Mouse (Mus musculus) liver, embryonic 11.5 days (tissue): ENCODE results near the gene Slc25a28. TPM values are rescaled to one million over a fixed set of nuclear protein-coding genes. Genes with fewer than 3 reads are reported as not detected.

Source experiments
- ATAC-seq: fragments of 200-750 bp; cut with Nextera tagmentation; replicated peaks from 2 replicates; pipeline ENCODE4 v1.8.0; 2017; ENCODE audit warnings: moderate number of reproducible peaks, mild to moderate bottlenecking, moderate TSS enrichment, moderate library complexity; ENCODE audit not compliant: low FRiP score
- DNase-seq: peaks from one replicate; pipeline ENCODE4 v3.0.0-alpha.2; 2017; ENCODE audit warnings: low spot score
- H3K27ac ChIP-seq: fragments of 300-500 bp; sonication (generic); 2 replicates; pipeline ENCODE4 v1.5.1; 2014; ENCODE audit warnings: mild to moderate bottlenecking, low read depth, low read length, control low read depth
- H3K27me3 ChIP-seq: fragments of 300-500 bp; sonication (generic); replicated peaks from 2 replicates; pipeline ENCODE4 v1.6.1; 2014; ENCODE audit warnings: low read length, mixed read lengths; ENCODE audit not compliant: control insufficient read depth, insufficient read depth
- H3K36me3 ChIP-seq: fragments of 300-500 bp; sonication (generic); 2 replicates; pipeline ENCODE4 v1.6.1; 2014; ENCODE audit warnings: mild to moderate bottlenecking, low read length, moderate library complexity, mixed read lengths; ENCODE audit not compliant: control insufficient read depth, insufficient read depth
- H3K4me1 ChIP-seq: fragments of 300-500 bp; sonication (generic); replicated peaks from 2 replicates; pipeline ENCODE4 v1.6.1; 2014; ENCODE audit warnings: low read length, mixed read lengths; ENCODE audit not compliant: control insufficient read depth, insufficient read depth
- H3K4me2 ChIP-seq: fragments of 300-500 bp; sonication (generic); 2 replicates; pipeline ENCODE4 v1.6.1; 2014; ENCODE audit warnings: mild to moderate bottlenecking, control low read depth, moderate library complexity
- H3K4me3 ChIP-seq: fragments of 300-500 bp; sonication (generic); 2 replicates; pipeline ENCODE4 v1.5.1; 2014; ENCODE audit warnings: low read depth, low read length, control low read depth
- H3K9ac ChIP-seq: fragments of 300-500 bp; sonication (generic); 2 replicates; pipeline ENCODE4 v1.6.1; 2014; ENCODE audit warnings: low read depth, low read length, control low read depth
- H3K9me3 ChIP-seq: fragments of 300-500 bp; sonication (generic); 2 replicates; pipeline ENCODE4 v1.6.1; 2016; ENCODE audit warnings: low read length, inconsistent platforms, mixed read lengths; ENCODE audit not compliant: control insufficient read depth
- WGBS: fragments of 180-500 bp; shearing (Covaris S2); extraction: QIAGEN DNeasy Blood & Tissue Kit; methylation state at CpG from one replicate; pipeline ENCODE4 v1.1.7; 2014; 5-methylcytosine and 5-hydroxymethylcytosine counted together
- polyA plus RNA-seq: library from polyadenylated mRNA; unstranded; fragments of >200 nt; fragmentation: Nextera tagmentation; extraction: Ambion mirVana; gene quantifications from 2 replicates; pipeline ENCODE4 v1.2.1, GENCODE M21; 2014

The Slc25a28 gene
- polyA plus RNA-seq, 1 experiment from 2014 or later = 14.0 TPM

GRCm38 (mm10) chr19:43659632-43660031 lies 15.0 kb downstream of the Slc25a28 start:
- no peak for ATAC-seq
- H3K9me3 ChIP-seq = no peaks in the 10 kb centered on the region

DNA sequence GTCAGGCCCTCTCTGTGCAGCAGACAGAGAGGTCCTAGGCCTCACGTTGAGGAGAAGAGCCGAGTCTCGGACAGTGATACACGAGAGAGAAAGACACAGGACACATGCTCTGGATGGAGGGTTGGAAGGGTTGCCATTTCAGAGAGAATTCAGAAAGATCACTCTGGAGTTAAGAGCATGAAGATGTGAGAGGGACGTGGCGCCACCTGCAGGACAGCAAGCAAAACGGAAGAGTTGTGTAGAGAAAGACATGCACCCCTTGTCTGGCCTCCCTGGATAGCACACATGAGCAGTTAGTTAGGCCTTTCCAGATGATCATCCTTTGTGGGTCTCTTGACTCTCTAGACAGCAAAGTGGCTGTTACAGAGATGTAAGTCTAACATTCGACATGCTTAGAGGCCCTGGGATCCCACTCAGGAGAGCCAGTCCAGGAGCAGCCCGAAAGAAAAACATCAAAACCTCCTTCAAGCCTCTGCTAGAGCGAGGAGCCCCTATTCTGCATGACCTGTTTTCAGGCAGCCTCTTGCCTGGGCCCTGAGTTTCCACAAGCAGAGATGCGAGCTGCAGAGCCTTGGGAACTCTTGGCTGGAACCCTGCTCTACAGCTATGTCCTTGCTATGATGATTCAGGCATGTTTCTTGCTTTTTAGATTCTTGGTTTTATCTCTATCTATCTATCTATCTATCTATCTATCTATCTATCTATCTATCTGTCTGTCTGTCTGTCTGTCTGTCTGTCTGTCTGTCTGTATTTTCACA lies 18.8 kb downstream of the Slc25a28 start:
- no peak for DNase-seq

More at GRCm38 (mm10) chr19:43659632-43660031, 15.0 kb downstream of the Slc25a28 start:
- Histone ChIP-seq H3K4me3 (no peak overlapping the region), H3K36me3 (peaks cover 10% of the 10 kb centered on the region), H3K9ac (no peak overlapping the region), H3K27ac (no peak overlapping the region), H3K4me1 (no peaks in the 10 kb centered on the region), H3K27me3 (no peaks in the 10 kb centered on the region; the same call in 1 of the 2 replicates), H3K4me2 (no peak overlapping the region)
- no peak for DNase-seq
- 72% methylated on average over 6 of the region's 6 CpGs for WGBS

GRCm38 (mm10) chr19:43651241-43651785 lies 23.4 kb downstream of the Slc25a28 start:
- Histone ChIP-seq H3K36me3 (no peaks in the 10 kb centered on the region), H3K4me3 (no peak overlapping the region), H3K4me2 (no peak overlapping the region), H3K4me1 (no peaks in the 10 kb centered on the region), H3K9ac (no peak overlapping the region), H3K27me3 (peaks cover 9% of the 10 kb centered on the region), H3K27ac (no peak overlapping the region), H3K9me3 (no peaks in the 10 kb centered on the region)
- 50% methylated on average over 8 of the region's 8 CpGs for WGBS
- ATAC-seq = no peak
- DNase-seq = no peak

More for the DNA sequence above, 18.8 kb downstream of the Slc25a28 start:
- Histone ChIP-seq H3K27ac (no peak overlapping the region), H3K4me2 (no peak overlapping the region), H3K9ac (no peak overlapping the region), H3K4me1 (no peaks in the 10 kb centered on the region), H3K4me3 (no peak overlapping the region), H3K27me3 (peaks cover 9% of the 10 kb centered on the region), H3K36me3 (no peaks in the 10 kb centered on the region), H3K9me3 (no peaks in the 10 kb centered on the region)
- 42% methylated on average over 11 of the region's 11 CpGs for WGBS
- no peak for ATAC-seq

DNA sequence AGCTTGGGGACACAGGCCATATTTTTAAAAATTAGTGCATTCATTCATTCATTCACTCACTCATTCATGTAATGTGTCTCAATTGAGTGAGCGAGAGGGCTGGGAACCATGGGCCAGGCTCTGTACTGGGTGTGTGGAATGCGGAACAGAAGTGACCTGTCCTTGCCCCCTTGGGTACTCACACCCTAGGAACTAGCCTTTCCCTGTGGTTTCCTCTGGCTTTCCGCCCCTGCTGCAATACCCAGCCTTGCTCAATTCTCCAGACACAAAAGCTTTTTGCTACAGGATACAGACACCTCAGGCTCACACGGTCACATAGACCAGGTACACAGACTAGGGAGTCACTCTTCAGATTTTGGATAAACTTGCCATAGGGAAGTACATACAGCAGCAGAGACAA lies 26.3 kb downstream of the Slc25a28 start:
- Histone ChIP-seq H3K36me3 (no peaks in the 10 kb centered on the region), H3K9ac (no peak overlapping the region), H3K4me3 (no peak overlapping the region), H3K27me3 (peaks cover 5% of the 10 kb centered on the region), H3K27ac (no peak overlapping the region), H3K9me3 (no peaks in the 10 kb centered on the region), H3K4me2 (no peak overlapping the region), H3K4me1 (no peaks in the 10 kb centered on the region; the same call in 1 of the 2 replicates)
- ATAC-seq (no peak), DNase-seq (no peak)
- 74% methylated on average over 4 of the region's 4 CpGs for WGBS

DNA sequence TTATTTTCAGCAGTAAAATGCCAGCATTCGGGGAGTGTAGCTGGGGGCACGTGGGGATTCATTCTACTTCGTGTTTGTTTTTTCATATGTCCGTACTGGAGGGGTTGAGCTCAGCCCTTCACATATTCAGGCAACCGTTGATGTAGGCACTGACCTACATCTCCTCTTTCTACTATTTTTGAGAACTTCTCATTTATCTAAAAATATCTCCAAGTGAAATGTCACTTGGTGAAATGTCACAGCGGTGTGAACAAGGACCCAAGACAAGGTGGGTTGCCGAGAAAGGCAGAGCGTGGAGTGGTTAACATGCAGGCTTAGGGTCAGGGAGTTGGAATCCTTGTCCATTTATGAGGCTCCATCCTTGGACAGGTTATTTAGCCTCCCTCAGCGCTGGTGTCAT lies 27.4 kb downstream of the Slc25a28 start:
- no peak for DNase-seq
- H3K4me2 ChIP-seq = no peak overlapping the region
- H3K9me3 ChIP-seq = no peaks in the 10 kb centered on the region
- no peak for ATAC-seq
- WGBS = 73% methylated on average over 9 of the region's 9 CpGs
- H3K9ac ChIP-seq = no peak overlapping the region
- H3K36me3 ChIP-seq = no peaks in the 10 kb centered on the region
- H3K4me1 ChIP-seq = no peaks in the 10 kb centered on the region; the same call in 1 of the 2 replicates
- H3K27ac ChIP-seq = no peak overlapping the region
- H3K27me3 ChIP-seq = peaks cover 2% of the 10 kb centered on the region; the same call in 1 of the 2 replicates
- no peak overlapping the region for H3K4me3 ChIP-seq

DNA sequence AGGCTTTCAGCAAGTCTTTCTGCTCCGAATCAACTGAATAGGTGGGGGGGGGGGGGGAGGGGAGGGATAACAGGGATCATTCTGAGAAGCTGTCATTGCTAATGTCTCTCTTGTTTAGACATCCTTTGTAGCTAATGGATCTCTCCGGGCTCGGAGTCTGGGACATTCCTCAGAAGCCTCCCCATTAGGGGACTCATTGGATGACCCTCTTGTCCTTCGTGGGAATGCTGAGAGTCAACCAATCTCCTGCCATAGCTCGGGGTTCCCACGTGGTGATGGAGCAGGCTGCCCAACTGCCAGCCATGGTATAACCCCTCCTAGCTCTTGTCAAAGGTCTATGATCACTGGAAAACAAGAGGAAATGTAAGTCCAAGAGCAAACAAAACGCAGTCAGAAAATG lies 27.8 kb downstream of the Slc25a28 start:
- 54% methylated on average over 7 of the region's 7 CpGs for WGBS
- no peak for DNase-seq
- no peak overlapping the region for H3K9ac ChIP-seq
- H3K4me2 ChIP-seq = no peak overlapping the region
- H3K36me3 ChIP-seq = no peaks in the 10 kb centered on the region
- no peak for ATAC-seq
- H3K4me3 ChIP-seq = no peak overlapping the region
- H3K9me3 ChIP-seq = no peaks in the 10 kb centered on the region
- no peak overlapping the region for H3K27ac ChIP-seq
- H3K27me3 ChIP-seq = no peaks in the 10 kb centered on the region; the same call in 1 of the 2 replicates
- no peaks in the 10 kb centered on the region; the same call in 1 of the 2 replicates for H3K4me1 ChIP-seq

DNA sequence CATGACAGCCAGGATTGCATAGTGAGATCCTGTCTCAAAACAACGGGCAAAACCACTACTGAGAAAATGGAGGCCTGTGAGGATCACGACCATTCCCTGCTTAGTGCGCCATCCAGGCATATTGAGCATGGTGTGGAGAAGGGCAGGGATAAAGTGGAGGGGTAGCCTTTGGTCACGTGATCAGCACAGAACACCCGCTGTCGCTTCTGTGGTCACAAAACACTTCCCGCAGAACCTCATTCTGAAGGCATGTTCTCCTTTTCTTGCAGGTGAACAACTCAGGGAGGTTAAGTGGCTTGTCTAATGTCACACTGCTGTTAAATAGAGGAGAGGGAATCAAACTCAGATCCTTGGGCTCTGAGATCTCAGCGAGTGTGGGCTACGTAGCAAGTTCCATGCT lies 29.2 kb downstream of the Slc25a28 start:
- Histone ChIP-seq H3K4me3 (no peak overlapping the region), H3K4me1 (no peaks in the 10 kb centered on the region; the same call in 1 of the 2 replicates), H3K4me2 (no peak overlapping the region), H3K9me3 (no peaks in the 10 kb centered on the region), H3K27ac (no peak overlapping the region), H3K9ac (no peak overlapping the region), H3K36me3 (no peaks in the 10 kb centered on the region), H3K27me3 (no peaks in the 10 kb centered on the region; the same call in 1 of the 2 replicates)
- whole genome bisulfite sequencing = 67% methylated on average over 9 of the region's 9 CpGs
- DNase-seq (no peak), ATAC-seq (no peak)

DNA sequence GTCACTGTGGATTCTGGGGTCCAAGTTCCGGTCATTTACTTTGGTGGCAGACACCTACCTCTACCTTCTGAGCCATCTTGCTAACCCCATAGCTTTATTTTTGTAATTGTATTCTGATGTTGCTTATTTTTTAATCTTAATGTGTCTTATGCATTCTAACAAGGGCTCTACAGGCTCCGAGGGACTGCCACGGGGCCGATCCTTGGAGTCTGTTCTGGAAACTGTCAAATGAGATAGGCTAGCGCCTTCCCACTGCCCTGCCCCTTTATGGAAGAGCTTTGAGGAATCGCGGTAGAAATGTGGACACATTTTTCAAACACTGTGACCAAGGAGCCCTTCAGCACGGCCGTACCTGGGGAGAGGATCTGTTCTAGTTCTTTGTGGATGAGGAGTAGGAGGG lies 31.8 kb downstream of the Slc25a28 start:
- no peaks in the 10 kb centered on the region; the same call in 1 of the 2 replicates for H3K4me1 ChIP-seq
- no peak overlapping the region for H3K9ac ChIP-seq
- no peaks in the 10 kb centered on the region for H3K36me3 ChIP-seq
- no peak overlapping the region for H3K27ac ChIP-seq
- DNase-seq (no peak), ATAC-seq (no peak)
- 76% methylated on average over 9 of the region's 9 CpGs for WGBS
- no peaks in the 10 kb centered on the region; the same call in 1 of the 2 replicates for H3K27me3 ChIP-seq
- no peaks in the 10 kb centered on the region for H3K9me3 ChIP-seq
- H3K4me2 ChIP-seq = no peak overlapping the region
- no peak overlapping the region for H3K4me3 ChIP-seq

- Histone ChIP-seq H3K36me3 (no peaks in the 10 kb centered on the region), H3K4me1 (no peaks in the 10 kb centered on the region; the same call in 1 of the 2 replicates), H3K27ac (no peak overlapping the region), H3K4me3 (no peak overlapping the region), H3K9me3 (no peaks in the 10 kb centered on the region), H3K27me3 (no peaks in the 10 kb centered on the region; the same call in 1 of the 2 replicates), H3K4me2 (no peak overlapping the region), H3K9ac (no peak overlapping the region)
- ATAC-seq (no peak), DNase-seq (no peak)
- 68% methylated on average over 11 of the region's 11 CpGs for WGBS
Measured at GRCm38 (mm10) chr19:43641833-43642232, 32.8 kb downstream of the Slc25a28 start.
